Mouse (Mus musculus) midbrain, embryonic 13.5 days (tissue): Measurements from ENCODE around the gene Kif3b. TPM values are rescaled to one million over a fixed set of nuclear protein-coding genes. Genes with fewer than 3 reads are reported as not detected.
"Not testable (repeated sequence)": the region's sequence is repeated elsewhere in the genome, so short reads cannot be mapped to it uniquely, and the experiment has no call there.

Experiments used
- ATAC-seq: fragments of 200-750 bp; cut with Nextera tagmentation; 2 replicates; pipeline ENCODE4 v1.8.0; 2017; ENCODE audit warnings: mild to moderate bottlenecking, moderate TSS enrichment, moderate library complexity
- H3K27ac ChIP-seq: fragments of 300-500 bp; sonication (generic); 2 replicates; pipeline ENCODE4 v1.5.1; 2015; ENCODE audit warnings: inconsistent platforms, mild to moderate bottlenecking, moderate library complexity
- H3K27me3 ChIP-seq: fragments of 300-500 bp; sonication (generic); 2 replicates; pipeline ENCODE4 v1.6.1; 2015; ENCODE audit warnings: mild to moderate bottlenecking, inconsistent platforms
- H3K36me3 ChIP-seq: fragments of 300-500 bp; sonication (generic); 2 replicates; pipeline ENCODE4 v1.6.1; 2015; ENCODE audit warnings: mild to moderate bottlenecking, inconsistent platforms
- H3K4me1 ChIP-seq: fragments of 300-500 bp; sonication (generic); replicated peaks from 2 replicates; pipeline ENCODE4 v1.6.1; 2015; ENCODE audit warnings: inconsistent platforms
- H3K4me2 ChIP-seq: fragments of 300-500 bp; sonication (generic); replicated peaks from 2 replicates; pipeline ENCODE4 v1.6.1; 2015; ENCODE audit warnings: moderate library complexity, mild to moderate bottlenecking, inconsistent platforms
- H3K4me3 ChIP-seq: fragments of 300-500 bp; sonication (generic); replicated peaks from 2 replicates; pipeline ENCODE4 v1.5.1; 2015; ENCODE audit warnings: mild to moderate bottlenecking, inconsistent platforms
- H3K9ac ChIP-seq: fragments of 300-500 bp; sonication (generic); replicated peaks from 2 replicates; pipeline ENCODE4 v1.6.1; 2015; ENCODE audit warnings: mild to moderate bottlenecking, inconsistent platforms
- H3K9me3 ChIP-seq: fragments of 300-500 bp; sonication (generic); 2 replicates; pipeline ENCODE4 v1.6.1; 2016; ENCODE audit warnings: mild to moderate bottlenecking, inconsistent platforms
- WGBS: fragments of 180-500 bp; shearing (Covaris S2); methylation state at CpG from one replicate; pipeline ENCODE4 v1.1.7; 2015; 5-methylcytosine and 5-hydroxymethylcytosine counted together
- polyA plus RNA-seq: library from polyadenylated mRNA; unstranded; fragments of >200 nt; fragmentation: Nextera tagmentation; extraction: Ambion mirVana; gene quantifications from 2 replicates; pipeline ENCODE4 v1.2.1, GENCODE M21; 2015

The Kif3b gene
- polyA plus RNA-seq, 1 experiment from 2014 or later, result 15.6 TPM

GRCm38 (mm10) chr2:153348100-153348831, 57.1 kb downstream of the Kif3b start:
- peak overlapping the region; percentile 74 for H3K4me2 ChIP-seq
- H3K4me1 ChIP-seq, result peaks cover 47% of the 10 kb centered on the region
- no peaks in the 10 kb centered on the region for H3K9me3 ChIP-seq
- H3K27me3 ChIP-seq, result no peaks in the 10 kb centered on the region
- ATAC-seq, result no peak
- 61% methylated on average over 6 of the region's 6 CpGs for WGBS
- H3K36me3 ChIP-seq, result peaks cover 10% of the 10 kb centered on the region
- H3K9ac ChIP-seq, result peak overlapping the region; percentile 33; the same call in 1 of the 2 replicates
- H3K27ac ChIP-seq, result no peak overlapping the region
- peak overlapping the region; percentile 83 for H3K4me3 ChIP-seq

- no peak overlapping the region for H3K9ac ChIP-seq
- no peaks in the 10 kb centered on the region for H3K27me3 ChIP-seq
- H3K4me2 ChIP-seq, result 0 out of 2 replicates have a peak overlapping the region, but pooled peaks have one; percentile 17
- H3K4me3 ChIP-seq, result no peak overlapping the region
- no peaks in the 10 kb centered on the region for H3K9me3 ChIP-seq
- peaks cover 28% of the 10 kb centered on the region for H3K36me3 ChIP-seq
- peaks cover 39% of the 10 kb centered on the region for H3K4me1 ChIP-seq
- 65% methylated on average over 6 of the region's 6 CpGs for WGBS
- H3K27ac ChIP-seq, result no peak overlapping the region
- ATAC-seq, result no peak
Measured at GRCm38 (mm10) chr2:153350552-153351181, 59.5 kb downstream of the Kif3b start.

DNA sequence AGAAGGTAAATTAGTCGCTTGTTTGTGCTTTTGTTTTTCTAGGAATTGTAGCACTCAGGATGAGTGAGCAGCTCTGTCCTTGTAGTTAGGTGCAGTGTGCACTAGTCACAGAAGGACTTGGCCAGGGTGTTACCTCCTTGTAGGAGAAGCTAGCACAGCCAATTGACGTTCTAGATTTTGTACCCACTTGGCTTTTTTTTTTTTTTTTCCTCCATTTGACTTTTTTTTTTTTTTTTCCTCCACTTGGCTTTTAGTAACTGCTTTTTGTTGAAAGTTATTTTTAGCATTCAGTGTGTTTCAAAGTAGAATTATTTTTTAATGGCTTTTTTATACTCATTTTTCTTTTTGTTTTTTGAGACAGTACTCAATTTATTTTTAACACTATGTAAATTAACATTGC, 63.4 kb downstream of the Kif3b start:
- H3K27ac ChIP-seq, result no peak overlapping the region
- H3K4me2 ChIP-seq, result no peak overlapping the region
- no peaks in the 10 kb centered on the region for H3K9me3 ChIP-seq
- no peaks in the 10 kb centered on the region for H3K27me3 ChIP-seq
- no peak overlapping the region for H3K4me3 ChIP-seq
- WGBS, result 87% methylated on average over 2 of the region's 2 CpGs
- peaks cover 15% of the 10 kb centered on the region for H3K4me1 ChIP-seq
- no peak for ATAC-seq
- H3K9ac ChIP-seq, result no peak overlapping the region
- peaks cover 64% of the 10 kb centered on the region for H3K36me3 ChIP-seq

DNA sequence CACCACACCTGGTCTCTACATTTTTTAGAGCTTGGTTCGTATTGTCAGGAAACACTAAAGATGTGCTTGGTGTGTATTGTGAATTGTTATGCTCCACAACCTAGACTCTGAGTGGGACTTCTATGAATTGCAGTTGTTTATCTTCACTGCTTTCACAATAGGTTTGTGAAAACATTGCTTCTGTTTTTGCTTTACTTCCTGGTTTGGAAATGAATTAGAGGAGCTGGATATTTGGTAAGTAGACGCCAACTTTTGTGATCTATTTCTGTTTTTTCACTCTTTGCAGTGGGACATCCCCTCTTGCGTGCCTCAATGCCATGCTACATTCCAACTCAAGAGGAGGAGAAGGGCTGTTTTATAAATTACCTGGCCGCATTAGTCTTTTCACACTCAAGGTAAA, 65.6 kb downstream of the Kif3b start:
- no peak for ATAC-seq
- H3K9ac ChIP-seq, result no peak overlapping the region
- peaks cover 70% of the 10 kb centered on the region for H3K36me3 ChIP-seq
- no peak overlapping the region for H3K4me3 ChIP-seq
- no peaks in the 10 kb centered on the region for H3K9me3 ChIP-seq
- no peak overlapping the region for H3K4me2 ChIP-seq
- 93% methylated on average over 4 of the region's 4 CpGs for WGBS
- H3K27me3 ChIP-seq, result no peaks in the 10 kb centered on the region
- no peak overlapping the region for H3K27ac ChIP-seq
- H3K4me1 ChIP-seq, result no peaks in the 10 kb centered on the region

GRCm38 (mm10) chr2:153361101-153361710, 70.0 kb downstream of the Kif3b start:
- Histone ChIP-seq H3K4me2 (no peak overlapping the region), H3K4me3 (no peak overlapping the region), H3K27me3 (no peaks in the 10 kb centered on the region), H3K9me3 (no peaks in the 10 kb centered on the region), H3K9ac (no peak overlapping the region), H3K4me1 (no peaks in the 10 kb centered on the region), H3K36me3 (peaks cover 63% of the 10 kb centered on the region), H3K27ac (no peak overlapping the region)
- 89% methylated on average over 1 of the region's 1 CpGs for WGBS
- ATAC-seq, result no peak

- not testable (repeated sequence) for H3K9ac ChIP-seq, H3K4me1 ChIP-seq, H3K4me3 ChIP-seq, H3K27me3 ChIP-seq, H3K4me2 ChIP-seq, H3K9me3 ChIP-seq, H3K27ac ChIP-seq, ATAC-seq
- WGBS, result 95% methylated on average over 14 of the region's 14 CpGs
- peaks cover 58% of the 10 kb centered on the region for H3K36me3 ChIP-seq
Measured at GRCm38 (mm10) chr2:153364531-153364930, 73.3 kb downstream of the Kif3b start.

GRCm38 (mm10) chr2:153370871-153371270, 79.7 kb downstream of the Kif3b start:
- peaks cover 26% of the 10 kb centered on the region for H3K36me3 ChIP-seq
- no peak overlapping the region for H3K4me2 ChIP-seq
- H3K4me1 ChIP-seq, result no peaks in the 10 kb centered on the region
- no peak overlapping the region for H3K9ac ChIP-seq
- H3K27me3 ChIP-seq, result no peaks in the 10 kb centered on the region
- ATAC-seq, result no peak
- no peaks in the 10 kb centered on the region for H3K9me3 ChIP-seq
- no peak overlapping the region for H3K27ac ChIP-seq
- no peak overlapping the region for H3K4me3 ChIP-seq

GRCm38 (mm10) chr2:153375380-153375779, 84.2 kb downstream of the Kif3b start:
- WGBS, result 83% methylated on average over 2 of the region's 2 CpGs
- no peak for ATAC-seq
- no peak overlapping the region for H3K4me2 ChIP-seq
- H3K27ac ChIP-seq, result no peak overlapping the region
- H3K36me3 ChIP-seq, result peaks cover 11% of the 10 kb centered on the region
- H3K27me3 ChIP-seq, result no peaks in the 10 kb centered on the region
- H3K4me3 ChIP-seq, result no peak overlapping the region
- no peaks in the 10 kb centered on the region for H3K4me1 ChIP-seq
- no peak overlapping the region for H3K9ac ChIP-seq
- no peaks in the 10 kb centered on the region for H3K9me3 ChIP-seq

GRCm38 (mm10) chr2:153380479-153380878, 89.3 kb downstream of the Kif3b start:
- H3K27ac ChIP-seq, result no peak overlapping the region
- no peaks in the 10 kb centered on the region for H3K9me3 ChIP-seq
- no peaks in the 10 kb centered on the region for H3K4me1 ChIP-seq
- ATAC-seq, result no peak
- peaks cover 21% of the 10 kb centered on the region for H3K36me3 ChIP-seq
- 100% methylated on average over 1 of the region's 1 CpGs for WGBS
- H3K4me3 ChIP-seq, result no peak overlapping the region
- H3K9ac ChIP-seq, result no peak overlapping the region
- no peaks in the 10 kb centered on the region for H3K27me3 ChIP-seq
- H3K4me2 ChIP-seq, result no peak overlapping the region

Other genes starting within 250 kb of the Kif3b start
- 0.79 and 1.6 TPM in 2 replicates for gene Ccm2l, start 225.5 kb upstream of the Kif3b start, polyA plus RNA-seq
- gene Hck, start 182.9 kb upstream of the Kif3b start, polyA plus RNA-seq, result 1.3 TPM in 2 replicates
- 78.6 and 80.0 TPM in 2 replicates for gene Tm9sf4, start 130.1 kb upstream of the Kif3b start, polyA plus RNA-seq
- 22.3 and 23.5 TPM in 2 replicates for gene Tspyl3, start 66.0 kb upstream of the Kif3b start, polyA plus RNA-seq
- 10.1 and 10.8 TPM in 2 replicates for gene Plagl2, start 50.0 kb upstream of the Kif3b start, polyA plus RNA-seq
- gene Pofut1, start 49.9 kb upstream of the Kif3b start, polyA plus RNA-seq, result 5.4 and 5.7 TPM in 2 replicates
- 9.9 and 10.4 TPM in 2 replicates for gene Asxl1, start 54.4 kb downstream of the Kif3b start, polyA plus RNA-seq
- gene 4930404H24Rik, start 201.4 kb downstream of the Kif3b start, polyA plus RNA-seq, result not detected in 2 replicates
- 41.9 and 43.9 TPM in 2 replicates for gene Nol4l, start 238.6 kb downstream of the Kif3b start, polyA plus RNA-seq